Mouse (Mus musculus): ENCODE measurements around the gene Dmrt3. TPM values are rescaled to one million over a fixed set of nuclear protein-coding genes. Genes with fewer than 3 reads are reported as not detected.
A peak's percentile ranks its signal among the peaks of the same experiment; 100 is the strongest.

Dmrt3 gene
- polyA plus RNA-seq, 1 experiment from 2014 or later: 2.1 TPM

DNA sequence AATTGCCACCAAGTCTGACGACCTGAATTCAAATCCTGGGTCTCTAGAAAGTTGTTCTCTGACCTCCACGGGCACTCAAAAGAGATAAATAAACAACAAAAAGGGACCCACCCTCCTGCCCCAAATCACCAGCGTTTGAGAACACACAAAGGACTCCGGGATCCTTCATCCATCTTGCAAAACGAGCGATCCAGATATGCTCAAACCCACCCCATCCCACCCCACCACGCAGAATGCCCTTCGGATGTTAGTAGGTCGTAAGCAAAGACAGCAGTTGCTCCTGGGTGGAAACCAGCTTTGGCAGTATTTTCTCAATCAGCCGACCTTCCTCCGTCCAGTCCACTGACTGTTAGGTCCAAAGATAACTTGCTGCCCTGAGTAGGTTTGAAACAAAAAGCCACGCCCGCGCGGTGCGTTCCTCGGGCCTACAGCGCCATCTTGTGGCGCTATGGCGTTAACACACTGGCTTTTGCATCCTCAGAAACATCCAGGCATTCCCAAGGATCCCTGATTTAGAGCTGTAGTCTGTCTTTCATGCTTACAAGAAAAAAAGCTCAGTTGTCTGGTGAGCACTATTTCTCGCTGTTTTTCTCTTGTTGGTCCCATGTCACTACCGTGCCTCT is 25.6 kb downstream of the Dmrt3 start:
- peak; percentile 86 for DNase-seq (ENCODE audit: low spot score)
- Histone ChIP-seq H3K27ac (replicated peaks) (peak overlapping the region; percentile 80), H3K27me3 (replicated peaks; ENCODE audit: low read depth, poor library complexity, severe bottlenecking) (peaks cover 22% of the 10 kb centered on the region), H3K36me3 (replicated peaks) (no peaks in the 10 kb centered on the region), H3K4me1 (peaks cover 3% of the 10 kb centered on the region; the same call in 1 of the 2 replicates), H3K4me3 (peak overlapping the region; percentile 50), H3K9me3 (no peaks in the 10 kb centered on the region)
- WGBS: 16% methylated on average over 22 of the region's 22 CpGs

DNA sequence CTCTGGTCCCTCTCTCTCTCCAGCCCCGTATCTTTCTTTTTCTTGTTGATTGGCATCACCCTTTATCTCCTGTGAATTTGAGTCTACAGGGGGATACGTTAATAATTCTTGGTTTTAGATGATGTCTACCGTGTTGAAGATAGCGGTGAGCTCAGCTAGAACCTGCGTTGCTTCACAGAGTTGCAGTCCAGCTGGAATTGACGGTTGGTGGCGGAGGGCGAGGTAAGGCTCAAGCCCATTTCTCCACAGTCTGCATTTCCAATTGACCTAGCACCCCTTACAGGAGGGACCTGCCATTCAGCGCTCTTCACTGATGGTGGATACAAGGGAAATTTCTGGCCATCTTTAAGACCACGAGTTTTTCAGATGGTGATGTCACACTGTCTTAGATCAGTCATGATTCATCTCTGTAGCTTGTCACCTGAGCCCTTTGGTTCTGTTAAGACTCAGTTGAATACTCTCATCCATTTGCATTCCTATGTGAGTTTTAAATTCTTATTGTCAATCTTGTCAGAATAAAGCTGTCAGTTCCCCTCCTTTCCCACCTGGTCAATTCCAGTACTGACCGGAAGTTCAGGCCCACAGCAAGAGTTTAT is 28.8 kb downstream of the Dmrt3 start:
- Histone ChIP-seq H3K9me3 (no peaks in the 10 kb centered on the region), H3K4me3 (no peak overlapping the region), H3K36me3 (replicated peaks) (no peaks in the 10 kb centered on the region), H3K27me3 (replicated peaks; ENCODE audit: low read depth, poor library complexity, severe bottlenecking) (peaks cover 15% of the 10 kb centered on the region; the same call in 1 of the 2 replicates), H3K27ac (replicated peaks) (no peak overlapping the region), H3K4me1 (peaks cover 3% of the 10 kb centered on the region; the same call in 1 of the 2 replicates)
- WGBS: 80% methylated on average over 11 of the region's 11 CpGs
- DNase-seq (ENCODE audit: low spot score): no peak

DNA sequence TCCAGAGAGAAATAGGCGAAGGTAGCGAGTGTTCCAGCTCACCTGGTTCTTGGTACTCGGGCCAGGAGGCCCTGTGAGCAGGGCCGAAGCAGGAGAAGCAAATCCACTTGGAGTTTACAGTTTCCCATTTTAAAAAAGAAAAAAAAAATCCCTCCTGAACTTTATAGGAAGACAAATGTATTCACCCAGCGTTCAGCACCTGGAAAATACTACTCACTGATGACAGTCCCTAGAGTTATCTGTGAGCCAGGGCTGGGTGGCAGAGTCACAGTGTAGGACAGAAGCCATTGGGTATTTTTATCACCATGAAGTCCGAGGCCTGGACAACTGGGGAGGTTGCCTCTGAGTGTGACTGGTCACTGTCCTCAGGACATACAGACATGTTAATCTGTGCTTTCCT is 31.7 kb downstream of the Dmrt3 start:
- Histone ChIP-seq H3K27ac (replicated peaks) (no peak overlapping the region), H3K27me3 (replicated peaks; ENCODE audit: low read depth, poor library complexity, severe bottlenecking) (peaks cover 9% of the 10 kb centered on the region; the same call in 1 of the 2 replicates), H3K36me3 (replicated peaks) (no peaks in the 10 kb centered on the region), H3K9me3 (no peaks in the 10 kb centered on the region), H3K4me1 (no peaks in the 10 kb centered on the region), H3K4me3 (no peak overlapping the region)
- DNase-seq (ENCODE audit: low spot score): no peak
- 83% methylated on average over 6 of the region's 6 CpGs for WGBS

DNA sequence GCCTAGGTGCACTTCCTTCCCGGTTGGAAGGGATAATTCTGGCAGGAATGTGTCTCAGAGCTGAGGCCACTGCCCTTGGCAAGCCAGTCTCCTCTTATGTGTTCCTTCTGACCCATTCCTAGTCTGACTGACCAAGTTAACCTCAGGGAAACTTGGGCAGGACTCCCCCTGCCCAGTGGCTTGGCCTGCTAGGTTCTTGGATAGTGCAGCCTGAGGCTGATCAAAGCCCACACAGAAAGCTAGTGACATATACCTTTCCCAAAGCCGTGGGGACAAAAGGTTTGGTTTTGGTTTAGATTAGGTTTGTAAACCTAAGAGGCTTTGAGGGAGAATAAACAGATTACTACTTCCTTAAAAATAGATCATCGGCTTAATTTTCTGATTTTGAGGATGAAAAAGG is 37.0 kb downstream of the Dmrt3 start:
- WGBS: 64% methylated on average over 3 of the region's 3 CpGs
- Histone ChIP-seq H3K27ac (replicated peaks) (no peak overlapping the region), H3K9me3 (no peaks in the 10 kb centered on the region), H3K4me3 (no peak overlapping the region), H3K36me3 (replicated peaks) (no peaks in the 10 kb centered on the region), H3K27me3 (replicated peaks; ENCODE audit: low read depth, poor library complexity, severe bottlenecking) (peaks cover 15% of the 10 kb centered on the region; the same call in 1 of the 2 replicates), H3K4me1 (no peaks in the 10 kb centered on the region; the same call in 1 of the 2 replicates)
- no peak for DNase-seq (ENCODE audit: low spot score)

DNA sequence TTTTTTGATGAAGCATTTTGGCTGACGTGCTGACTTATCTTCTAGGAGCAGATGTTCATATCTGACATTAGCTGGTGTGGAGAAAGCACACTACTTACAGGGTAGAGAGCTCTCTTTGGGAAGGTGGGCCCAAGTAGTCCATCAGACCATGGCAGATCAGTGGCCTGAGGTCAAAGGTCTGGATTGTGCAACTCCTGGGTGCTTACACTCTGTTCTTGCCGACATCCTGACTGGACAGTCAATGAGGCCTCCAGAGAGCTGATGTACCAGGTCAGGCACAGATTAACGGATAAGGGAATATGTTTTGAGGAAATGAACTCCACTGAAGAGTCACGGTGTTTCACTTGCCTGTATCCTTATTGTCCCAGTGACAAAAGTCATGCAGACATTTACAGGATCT is 38.6 kb downstream of the Dmrt3 start:
- Histone ChIP-seq H3K4me1 (no peaks in the 10 kb centered on the region; the same call in 1 of the 2 replicates), H3K27ac (replicated peaks) (no peak overlapping the region), H3K36me3 (replicated peaks) (no peaks in the 10 kb centered on the region), H3K27me3 (replicated peaks; ENCODE audit: low read depth, poor library complexity, severe bottlenecking) (peaks cover 18% of the 10 kb centered on the region), H3K4me3 (no peak overlapping the region), H3K9me3 (no peaks in the 10 kb centered on the region)
- WGBS: 76% methylated on average over 4 of the region's 4 CpGs
- no peak for DNase-seq (ENCODE audit: low spot score)

DNA sequence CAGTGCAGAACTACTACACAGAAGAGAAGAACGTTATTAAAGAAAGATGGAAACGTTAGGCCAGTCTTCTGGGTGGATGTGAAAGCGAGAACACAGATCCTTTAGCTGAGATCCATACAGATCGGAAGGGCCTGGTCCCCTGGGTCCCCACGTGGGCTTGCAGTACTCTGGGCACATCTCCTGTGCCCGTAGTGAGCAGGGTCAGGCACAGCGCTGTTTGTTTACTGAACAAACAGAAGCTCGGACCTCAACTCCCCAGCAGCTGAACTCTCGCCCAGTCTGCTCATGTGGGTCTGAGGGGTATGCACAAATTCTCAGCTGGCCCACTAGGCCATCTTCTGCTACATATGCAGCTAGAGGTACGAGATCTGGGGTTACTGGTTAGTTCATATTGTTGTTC is 40.4 kb downstream of the Dmrt3 start:
- 66% methylated on average over 10 of the region's 10 CpGs for WGBS
- H3K9me3 ChIP-seq: no peaks in the 10 kb centered on the region
- H3K27ac ChIP-seq (replicated peaks): no peak overlapping the region
- no peak overlapping the region for H3K4me3 ChIP-seq
- H3K36me3 ChIP-seq (replicated peaks): no peaks in the 10 kb centered on the region
- DNase-seq (ENCODE audit: low spot score): no peak
- peaks cover 12% of the 10 kb centered on the region for H3K4me1 ChIP-seq
- peaks cover 18% of the 10 kb centered on the region for H3K27me3 ChIP-seq (replicated peaks; ENCODE audit: low read depth, poor library complexity, severe bottlenecking)

DNA sequence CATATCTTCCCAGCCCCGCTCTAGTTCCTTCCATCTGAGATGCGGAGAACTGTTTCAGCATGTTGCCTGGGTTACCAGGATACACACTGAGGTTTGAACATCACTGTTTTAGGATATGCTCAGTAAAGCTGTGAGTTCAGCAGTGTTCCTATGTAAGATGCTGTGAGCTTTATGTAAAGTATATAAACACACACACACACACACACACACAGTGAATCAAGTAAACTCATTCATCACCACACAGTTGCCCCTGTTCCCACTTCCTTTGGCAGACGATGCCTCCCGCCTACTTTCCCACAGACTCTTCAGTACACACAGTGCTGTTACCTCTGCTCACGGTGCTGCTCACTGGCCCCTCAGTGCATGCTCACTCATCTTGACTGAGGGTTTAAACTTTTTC is 42.5 kb downstream of the Dmrt3 start:
- Histone ChIP-seq H3K4me1 (peaks cover 17% of the 10 kb centered on the region), H3K27ac (replicated peaks) (no peak overlapping the region), H3K36me3 (replicated peaks) (no peaks in the 10 kb centered on the region), H3K4me3 (no peak overlapping the region), H3K27me3 (replicated peaks; ENCODE audit: low read depth, poor library complexity, severe bottlenecking) (peaks cover 20% of the 10 kb centered on the region), H3K9me3 (no peaks in the 10 kb centered on the region)
- no peak for DNase-seq (ENCODE audit: low spot score)
- 77% methylated on average over 5 of the region's 5 CpGs for WGBS

DNA sequence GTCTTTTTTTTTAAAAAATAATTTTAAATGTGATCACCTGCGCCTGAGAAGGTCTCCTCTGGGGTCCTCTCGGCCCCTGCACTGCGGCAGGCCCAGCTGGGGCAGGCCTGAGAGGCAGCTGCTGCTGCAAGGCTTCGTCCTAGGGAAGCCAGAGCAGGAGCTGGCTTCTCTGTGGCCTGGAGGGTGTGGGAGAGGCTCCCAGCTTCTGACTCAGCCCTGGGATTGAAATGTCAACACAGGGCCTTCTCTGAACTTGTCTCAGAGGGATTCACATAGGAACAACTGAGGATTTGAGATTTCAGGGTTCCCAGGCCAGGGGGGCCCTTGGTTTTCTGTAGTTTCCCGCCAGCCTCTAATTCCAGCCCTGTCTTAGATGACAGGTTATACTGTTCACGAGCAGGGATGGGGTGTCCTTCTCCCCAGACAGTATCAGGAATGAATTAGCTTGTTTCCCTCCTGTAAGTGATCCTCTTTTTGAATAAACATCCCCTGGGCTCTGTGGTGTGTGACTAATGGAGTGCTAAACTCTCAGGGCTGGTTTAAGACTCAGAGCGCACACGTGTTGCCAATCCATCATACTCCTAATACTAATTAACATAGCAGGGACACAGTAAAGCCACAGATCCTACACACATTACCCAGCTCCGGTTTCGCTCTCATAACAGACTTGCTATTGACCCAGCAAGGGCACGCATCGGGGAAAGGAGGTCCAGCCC is 44.1 kb downstream of the Dmrt3 start:
- no peaks in the 10 kb centered on the region for H3K36me3 ChIP-seq (replicated peaks)
- H3K27me3 ChIP-seq (replicated peaks; ENCODE audit: low read depth, poor library complexity, severe bottlenecking): peaks cover 21% of the 10 kb centered on the region; the same call in 1 of the 2 replicates
- no peak overlapping the region for H3K4me3 ChIP-seq
- no peaks in the 10 kb centered on the region for H3K9me3 ChIP-seq
- DNase-seq (ENCODE audit: low spot score): peak; percentile 52
- WGBS: 40% methylated on average over 12 of the region's 12 CpGs
- H3K4me1 ChIP-seq: peaks cover 17% of the 10 kb centered on the region
- no peak overlapping the region; the same call in 1 of the 2 replicates for H3K27ac ChIP-seq (replicated peaks)

DNA sequence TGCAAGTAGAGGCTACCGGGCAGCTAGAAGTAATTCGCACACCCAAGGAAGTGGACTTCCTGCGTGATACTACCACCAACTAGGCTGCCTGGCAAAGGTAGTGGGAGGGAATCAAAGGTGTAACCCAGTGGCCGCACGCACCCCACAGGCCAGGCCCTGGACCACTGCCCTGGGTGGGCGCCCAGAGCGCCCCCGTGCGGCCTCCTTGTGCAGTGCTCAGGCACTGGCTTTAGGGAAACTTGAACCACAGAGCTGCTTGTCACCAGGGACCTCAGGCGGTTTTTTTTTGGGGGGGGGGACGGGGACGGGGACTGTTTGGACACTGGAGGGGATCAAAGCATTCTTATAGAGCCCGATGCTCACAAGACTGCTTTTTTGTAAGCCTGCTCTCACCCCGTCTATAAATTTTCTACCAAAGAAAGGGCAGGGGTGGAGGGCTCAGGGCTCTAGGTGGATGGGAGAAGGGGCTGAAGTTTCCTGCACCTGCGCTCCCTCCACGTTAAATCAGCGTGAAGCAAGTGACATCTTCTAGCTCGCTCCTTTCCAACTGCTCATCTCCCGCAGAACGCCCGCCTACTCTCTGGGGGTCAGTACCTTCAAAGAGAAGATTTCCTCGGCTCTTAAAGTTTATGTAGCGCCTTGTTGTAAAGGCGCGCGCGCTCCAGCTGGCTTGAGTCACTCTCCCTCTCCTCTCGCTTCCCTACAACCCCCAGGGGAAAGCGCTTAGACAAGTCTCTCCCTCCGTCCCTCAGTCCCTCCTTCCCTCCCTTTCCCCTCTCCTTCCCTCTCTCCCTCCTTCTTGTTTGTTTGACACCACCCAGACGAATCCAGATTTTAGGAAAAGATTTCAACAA is 55.6 kb downstream of the Dmrt3 start:
- Histone ChIP-seq H3K9me3 (no peaks in the 10 kb centered on the region), H3K36me3 (replicated peaks) (no peaks in the 10 kb centered on the region), H3K27ac (replicated peaks) (no peak overlapping the region), H3K27me3 (replicated peaks; ENCODE audit: low read depth, poor library complexity, severe bottlenecking) (peaks cover 73% of the 10 kb centered on the region), H3K4me1 (peaks cover 10% of the 10 kb centered on the region), H3K4me3 (peak overlapping the region; percentile 30)
- DNase-seq (ENCODE audit: low spot score): peak; percentile 57
- WGBS: 2% methylated on average over 31 of the region's 31 CpGs

DNA sequence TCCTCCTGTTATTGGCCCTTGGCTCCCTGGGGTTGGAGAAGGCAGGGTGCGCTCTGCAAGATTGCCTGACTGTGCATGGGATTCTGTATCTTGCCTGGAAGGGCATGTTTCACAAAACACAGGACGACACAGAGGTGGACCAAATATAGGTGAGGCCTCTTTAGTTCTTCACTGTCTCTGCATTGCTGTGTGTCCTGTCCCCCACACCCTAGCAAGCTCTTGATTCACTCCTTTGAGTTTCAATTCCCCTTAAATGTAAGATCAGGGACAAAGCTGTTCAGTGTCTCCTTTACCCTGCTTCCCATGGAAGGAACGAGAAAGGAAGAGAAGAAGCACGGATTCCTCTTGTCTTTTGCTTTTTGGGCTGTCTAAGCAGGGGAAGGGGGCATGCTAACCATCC is 57.7 kb downstream of the Dmrt3 start:
- WGBS: 12% methylated on average over 4 of the region's 4 CpGs
- Histone ChIP-seq H3K9me3 (no peaks in the 10 kb centered on the region), H3K4me1 (peaks cover 23% of the 10 kb centered on the region), H3K4me3 (no peak overlapping the region), H3K36me3 (replicated peaks) (no peaks in the 10 kb centered on the region), H3K27ac (replicated peaks) (no peak overlapping the region), H3K27me3 (replicated peaks; ENCODE audit: low read depth, poor library complexity, severe bottlenecking) (peaks cover 95% of the 10 kb centered on the region)
- DNase-seq (ENCODE audit: low spot score): no peak

DNA sequence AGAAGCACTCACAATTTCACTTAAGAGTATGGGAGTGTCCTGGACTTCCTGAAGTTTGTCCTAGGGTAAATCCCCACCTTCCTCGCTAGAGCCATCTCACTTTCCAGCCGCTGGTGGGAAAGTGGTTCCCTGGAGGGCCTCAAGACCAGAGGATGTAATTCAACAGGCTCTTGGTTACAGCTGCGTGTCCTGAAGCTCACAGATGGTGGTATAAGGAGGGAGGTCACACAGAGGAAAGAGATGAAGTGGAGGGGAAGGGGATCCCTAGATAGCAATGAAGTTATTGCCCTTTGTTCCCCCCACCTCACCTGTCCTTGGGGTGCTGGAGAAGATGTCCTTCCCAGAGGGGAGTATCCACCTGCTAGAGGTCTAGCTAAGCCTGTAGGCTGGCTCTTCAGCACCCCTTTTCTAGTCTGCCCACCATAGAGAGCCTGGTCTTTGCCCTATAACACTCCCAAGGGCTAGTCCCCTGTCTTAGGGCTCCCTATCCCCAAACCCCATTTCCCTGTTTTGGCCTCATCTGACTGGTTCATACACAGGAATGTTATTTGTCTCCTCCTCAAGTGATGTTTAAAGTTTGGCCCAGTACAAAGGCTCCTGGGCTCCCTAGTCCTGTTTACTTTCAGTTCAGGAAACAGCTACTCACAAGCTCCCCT is 59.6 kb downstream of the Dmrt3 start:
- WGBS: under 1% methylated on average over 3 of the region's 3 CpGs
- peaks cover 33% of the 10 kb centered on the region for H3K4me1 ChIP-seq
- no peak overlapping the region for H3K4me3 ChIP-seq
- no peaks in the 10 kb centered on the region for H3K36me3 ChIP-seq (replicated peaks)
- H3K9me3 ChIP-seq: no peaks in the 10 kb centered on the region
- H3K27ac ChIP-seq (replicated peaks): no peak overlapping the region
- peaks cover 100% of the 10 kb centered on the region for H3K27me3 ChIP-seq (replicated peaks; ENCODE audit: low read depth, poor library complexity, severe bottlenecking)
- peak; percentile 18 for DNase-seq (ENCODE audit: low spot score)

All from embryonic facial prominence, embryonic 10.5 days (tissue).